Mouse (Mus musculus): ENCODE data around the gene Tnip1. TPM values are rescaled to one million over a fixed set of nuclear protein-coding genes. Genes with fewer than 3 reads are reported as not detected.

The Tnip1 gene
- polyA plus RNA-seq, 1 experiment = 16.0 TPM

DNA sequence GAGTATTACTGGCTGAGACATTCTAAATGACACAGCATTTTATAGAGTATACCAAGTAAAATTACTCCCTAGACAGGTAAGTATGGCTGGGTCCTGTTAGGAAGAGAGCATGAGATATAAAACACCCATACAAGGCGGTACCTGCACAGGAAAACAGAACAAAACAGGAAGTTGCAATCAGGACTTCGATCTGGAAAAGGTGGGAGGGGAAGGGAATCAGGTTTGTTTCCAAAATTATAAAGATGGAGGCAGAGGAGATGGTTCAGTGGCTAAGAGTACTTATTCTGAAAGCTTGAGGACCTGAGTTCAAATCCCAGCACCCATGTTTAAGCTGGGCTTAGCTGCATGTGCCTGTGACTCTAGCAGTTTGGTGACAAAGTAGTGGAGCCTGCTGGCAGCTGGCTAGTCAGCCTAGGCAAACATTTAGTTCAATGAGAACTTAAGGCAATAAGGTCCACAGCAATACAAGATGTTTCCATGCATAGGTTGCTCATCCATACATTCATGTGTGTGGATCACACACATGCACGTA lies 94.7 kb downstream of the Tnip1 start:
- TF ChIP-seq POLR2A (IDR thresholded peaks at IDR 0.05; ENCODE audit: borderline replicate concordance, extremely low read depth, insufficient read depth, insufficient read length, poor library complexity, severe bottlenecking) = no peak
- TF ChIP-seq CTCF (IDR thresholded peaks at IDR 0.05; ENCODE audit: borderline replicate concordance, extremely low read depth, insufficient read depth, insufficient read length) = no peak

DNA sequence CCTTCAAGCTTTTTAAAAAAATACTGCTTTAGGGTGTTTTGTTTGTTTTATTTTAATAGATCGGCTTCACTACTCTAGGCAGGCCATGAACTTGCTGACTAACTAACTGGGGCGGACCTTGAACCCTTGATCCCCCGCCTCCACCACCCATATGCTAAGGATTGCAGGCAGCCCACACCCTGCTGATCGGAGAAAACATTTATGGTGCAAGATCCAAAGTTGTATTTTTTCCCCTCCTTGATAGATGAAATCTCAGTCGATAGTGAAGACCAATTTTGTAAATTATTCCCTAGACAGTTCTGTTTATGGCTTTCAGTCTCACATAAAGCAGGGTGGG lies 95.7 kb downstream of the Tnip1 start:
- DNase-seq (ENCODE audit: low read depth) = peak; percentile 49
- TF ChIP-seq CTCF (IDR thresholded peaks at IDR 0.05; ENCODE audit: borderline replicate concordance, extremely low read depth, insufficient read depth, insufficient read length) (no peak), POLR2A (IDR thresholded peaks at IDR 0.05; ENCODE audit: borderline replicate concordance, extremely low read depth, insufficient read depth, insufficient read length, poor library complexity, severe bottlenecking) (no peak)

More for the DNA sequence above, 94.7 kb downstream of the Tnip1 start:
- DNase-seq (ENCODE audit: low read depth) = no peak

DNA sequence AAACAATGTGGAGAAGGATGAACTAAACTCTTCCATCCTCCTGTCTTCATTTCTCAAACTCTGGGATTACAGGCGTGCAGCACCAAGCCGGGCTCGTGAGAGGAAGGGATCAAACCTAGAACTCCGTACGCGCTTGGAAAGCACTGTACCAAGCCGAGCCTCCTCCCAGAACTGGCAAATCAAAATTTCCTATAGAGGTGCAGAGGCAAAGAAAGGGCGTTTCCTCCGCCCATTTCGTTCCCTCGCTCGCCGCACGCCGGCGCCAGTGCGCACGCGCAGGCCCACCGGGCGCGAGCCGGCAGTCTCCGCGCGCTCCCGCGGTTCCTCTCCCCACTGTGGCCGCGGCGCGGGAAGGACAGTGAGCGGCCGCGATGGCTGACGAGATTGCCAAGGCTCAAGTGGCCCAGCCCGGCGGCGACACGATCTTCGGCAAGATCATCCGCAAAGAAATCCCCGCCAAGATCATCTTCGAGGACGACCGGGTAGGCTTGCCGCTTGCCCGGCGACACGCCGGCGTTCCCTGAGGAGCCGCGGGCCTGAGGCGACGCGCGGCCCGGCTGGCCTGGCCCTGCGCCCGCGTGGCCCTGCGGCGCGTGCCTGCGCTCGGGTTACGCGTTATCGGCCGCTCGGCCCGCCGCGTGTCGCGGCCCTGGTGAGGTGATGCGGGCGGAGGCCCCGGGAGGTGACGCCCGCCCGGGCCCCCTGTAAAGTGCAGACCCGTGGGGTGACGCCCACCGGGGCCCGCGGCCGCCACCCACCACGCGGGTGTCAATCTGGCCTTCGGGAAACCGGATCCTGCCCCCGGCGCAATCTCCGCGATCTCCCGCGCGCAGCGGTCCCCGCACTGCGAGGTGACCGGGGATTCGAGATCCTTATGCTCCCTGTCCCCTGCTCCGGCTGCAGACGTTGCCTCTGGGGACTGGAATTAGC lies 96.3 kb downstream of the Tnip1 start, which contains the start of gene Hint1:
Gene Hint1, plus strand, starts transcription at position 265 of the 930 bp plus-strand sequence.
- TF ChIP-seq CTCF (IDR thresholded peaks at IDR 0.05; ENCODE audit: borderline replicate concordance, extremely low read depth, insufficient read depth, insufficient read length) (no peak), POLR2A (IDR thresholded peaks at IDR 0.05; ENCODE audit: borderline replicate concordance, extremely low read depth, insufficient read depth, insufficient read length, poor library complexity, severe bottlenecking) (peak; percentile 98)
- peak; percentile 94 for DNase-seq (ENCODE audit: low read depth)

DNA sequence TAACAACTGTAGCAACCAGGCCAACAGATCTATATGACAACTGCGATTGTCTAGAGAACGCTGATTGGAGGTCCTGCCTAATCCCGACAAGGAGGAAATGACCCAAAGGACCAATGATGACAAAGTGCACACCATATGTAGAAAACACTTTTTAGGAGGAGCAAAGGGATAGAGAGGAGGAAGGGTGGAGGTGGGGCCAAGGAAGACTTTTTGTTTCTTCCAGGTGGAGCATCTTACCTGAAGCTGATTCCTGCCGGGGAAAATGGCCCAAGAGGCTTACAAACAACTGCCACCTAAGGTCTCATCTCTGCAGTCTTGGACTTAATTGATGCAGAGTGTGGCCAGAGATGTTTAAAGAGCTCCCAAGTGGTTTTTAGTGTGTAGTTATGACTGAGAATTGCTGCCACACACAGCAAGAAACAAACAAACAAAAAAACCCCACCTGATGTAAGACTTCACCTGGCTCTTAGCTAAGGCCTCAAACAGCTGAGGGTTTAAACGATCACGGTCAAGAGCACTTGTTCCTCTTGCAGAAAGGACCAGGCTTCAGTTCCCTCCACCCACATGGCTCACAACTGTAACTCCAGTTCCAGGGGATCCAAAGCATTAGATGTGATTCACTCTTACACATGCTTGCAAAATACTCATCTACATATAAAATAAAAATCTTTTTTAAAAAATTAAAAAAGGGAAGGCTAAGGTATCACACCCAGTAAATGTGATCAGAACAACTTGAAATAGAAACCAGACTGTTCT lies 97.2 kb downstream of the Tnip1 start:
- DNase-seq (ENCODE audit: low read depth) = no peak
- TF ChIP-seq CTCF (IDR thresholded peaks at IDR 0.05; ENCODE audit: borderline replicate concordance, extremely low read depth, insufficient read depth, insufficient read length) = no peak
- TF ChIP-seq POLR2A (IDR thresholded peaks at IDR 0.05; ENCODE audit: borderline replicate concordance, extremely low read depth, insufficient read depth, insufficient read length, poor library complexity, severe bottlenecking) = no peak

DNA sequence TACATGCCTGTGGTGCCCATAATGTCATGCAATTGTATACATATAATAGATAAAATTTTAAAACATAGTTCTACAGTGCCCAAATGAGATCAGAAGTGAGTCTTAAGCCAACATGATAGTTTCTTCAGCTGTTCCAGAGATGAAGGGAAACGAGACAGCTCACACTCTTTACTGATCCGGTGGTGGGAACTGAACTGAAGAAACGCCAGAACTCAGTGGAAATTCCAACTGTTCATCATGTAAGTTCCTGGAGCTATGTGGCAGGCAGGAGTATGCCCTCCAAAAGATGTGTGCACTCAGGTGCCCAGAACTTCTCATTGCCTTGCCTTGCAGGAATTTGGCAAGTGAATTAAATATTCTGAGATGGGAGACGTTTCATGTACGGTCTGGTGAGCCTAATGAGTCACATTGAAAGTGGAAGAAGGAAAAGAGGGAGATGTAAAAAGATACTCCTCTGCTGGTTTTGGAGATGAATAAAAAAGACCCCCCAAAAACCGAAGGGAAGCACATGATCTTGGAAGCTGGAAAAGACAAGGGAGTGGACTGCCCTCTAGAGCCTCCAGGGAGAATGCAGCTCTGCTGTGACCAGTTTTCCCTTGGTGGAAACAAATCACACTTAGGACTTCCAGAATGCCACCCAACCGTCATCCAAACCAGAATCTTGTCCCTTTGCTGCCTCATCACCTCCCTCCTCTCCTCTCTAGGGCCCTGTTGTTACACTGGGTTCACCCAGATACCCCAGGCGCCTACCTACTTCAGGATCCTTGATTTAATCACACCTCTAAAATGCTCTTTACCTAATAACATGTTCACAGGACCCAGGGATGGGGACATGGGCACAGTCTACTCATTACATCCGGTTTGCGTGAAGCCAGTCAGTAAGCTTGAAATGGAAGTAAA lies 99.8 kb downstream of the Tnip1 start:
- TF ChIP-seq CTCF (IDR thresholded peaks at IDR 0.05; ENCODE audit: borderline replicate concordance, extremely low read depth, insufficient read depth, insufficient read length) = peak; percentile 86
- TF ChIP-seq POLR2A (IDR thresholded peaks at IDR 0.05; ENCODE audit: borderline replicate concordance, extremely low read depth, insufficient read depth, insufficient read length, poor library complexity, severe bottlenecking) = no peak
- DNase-seq (ENCODE audit: low read depth) = peak; percentile 85

DNA sequence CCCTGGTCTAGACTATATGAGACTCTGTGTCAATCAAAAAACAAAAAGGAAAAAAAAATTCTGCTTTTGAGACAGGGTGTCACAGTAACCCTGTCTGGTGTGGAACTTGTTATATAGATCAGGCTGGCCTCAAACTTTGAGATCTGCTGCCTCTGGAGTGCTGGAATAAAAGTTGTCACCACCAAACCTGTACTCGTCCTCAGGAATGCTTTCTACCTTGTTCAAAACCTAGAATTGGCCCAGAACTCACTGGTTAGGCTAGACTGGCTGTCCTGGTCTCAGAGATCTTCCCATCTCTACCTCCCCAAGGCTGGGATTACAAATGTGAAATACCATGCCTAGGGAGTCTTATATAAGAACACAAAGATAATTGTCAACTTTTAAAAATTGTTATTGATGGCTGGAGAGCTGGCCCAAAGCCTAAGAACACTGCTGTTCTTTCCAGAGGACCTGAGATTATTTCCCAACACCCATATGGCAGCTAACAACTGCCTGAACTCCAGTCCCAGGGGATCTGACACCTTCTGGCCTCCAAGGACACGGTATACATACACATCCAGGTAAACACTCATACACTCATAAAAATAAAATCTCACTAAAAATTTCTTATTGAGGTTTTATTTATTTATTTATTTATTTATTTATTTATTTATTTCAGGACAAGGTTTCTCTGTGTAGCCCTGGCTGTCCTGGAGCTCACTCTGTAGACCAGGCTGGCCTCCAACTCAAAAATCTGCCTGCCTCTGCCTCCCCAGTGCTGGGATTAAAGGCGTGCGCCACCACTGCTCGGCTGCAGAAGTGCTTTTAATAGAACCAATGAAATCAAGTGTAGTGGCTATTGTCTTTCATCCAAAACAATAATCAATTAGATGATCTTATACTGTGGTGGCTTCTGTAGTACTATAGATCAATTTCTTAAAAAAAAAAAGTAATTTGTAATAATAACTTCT lies 101.0 kb downstream of the Tnip1 start:
- TF ChIP-seq CTCF (IDR thresholded peaks at IDR 0.05; ENCODE audit: borderline replicate concordance, extremely low read depth, insufficient read depth, insufficient read length) (no peak), POLR2A (IDR thresholded peaks at IDR 0.05; ENCODE audit: borderline replicate concordance, extremely low read depth, insufficient read depth, insufficient read length, poor library complexity, severe bottlenecking) (no peak)
- no peak for DNase-seq (ENCODE audit: low read depth)

Other genes with a start within 250 kb of the Tnip1 start
- 118 and 144 TPM in 2 replicates for gene Cdc42se2, start 175.2 kb downstream of the Tnip1 start, polyA plus RNA-seq (2012; rRNA removed)
- gene Lyrm7, start 102.0 kb downstream of the Tnip1 start, polyA plus RNA-seq (2012; rRNA removed) = 6.5 and 7.6 TPM in 2 replicates
- 711 and 924 TPM in 2 replicates for gene Hint1, start 96.5 kb downstream of the Tnip1 start, polyA plus RNA-seq (2012; rRNA removed)
- 5.8 and 14.6 TPM in 2 replicates for gene Gpx3, start 60.5 kb downstream of the Tnip1 start, polyA plus RNA-seq (2012; rRNA removed)
- gene Anxa6, start 70.5 kb upstream of the Tnip1 start, polyA plus RNA-seq (2012; rRNA removed) = 33.2 and 47.6 TPM in 2 replicates
- gene Ccdc69, start 115.2 kb upstream of the Tnip1 start, polyA plus RNA-seq (2012; rRNA removed) = 0.23 and 0.34 TPM in 2 replicates
- gene Gm2a, start 135.2 kb upstream of the Tnip1 start, polyA plus RNA-seq (2012; rRNA removed) = 7.8 and 11.5 TPM in 2 replicates
- gene Slc36a3, start 188.8 kb upstream of the Tnip1 start, polyA plus RNA-seq (2012; rRNA removed) = not detected in 2 replicates
- gene Slc36a2, start 222.2 kb upstream of the Tnip1 start, polyA plus RNA-seq (2012; rRNA removed) = 0.09 and 0.85 TPM in 2 replicates
- gene Slc36a1, start 241.4 kb upstream of the Tnip1 start, polyA plus RNA-seq (2012; rRNA removed) = 13.7 and 22.1 TPM in 2 replicates

Data from brain, embryonic 14.5 days (tissue).